Mouse (Mus musculus) WW6 (cell line): ENCODE results near the gene Itgb4.
"Not testable (repeated sequence)": the region's sequence is repeated elsewhere in the genome, so short reads cannot be mapped to it uniquely, and the experiment has no call there.

Experiments used
- DNase-seq: peaks from one replicate; pipeline ENCODE4 v3.0.0-alpha.2; 2013; ENCODE audit warnings: low read depth, low spot score

The Itgb4 gene

DNA sequence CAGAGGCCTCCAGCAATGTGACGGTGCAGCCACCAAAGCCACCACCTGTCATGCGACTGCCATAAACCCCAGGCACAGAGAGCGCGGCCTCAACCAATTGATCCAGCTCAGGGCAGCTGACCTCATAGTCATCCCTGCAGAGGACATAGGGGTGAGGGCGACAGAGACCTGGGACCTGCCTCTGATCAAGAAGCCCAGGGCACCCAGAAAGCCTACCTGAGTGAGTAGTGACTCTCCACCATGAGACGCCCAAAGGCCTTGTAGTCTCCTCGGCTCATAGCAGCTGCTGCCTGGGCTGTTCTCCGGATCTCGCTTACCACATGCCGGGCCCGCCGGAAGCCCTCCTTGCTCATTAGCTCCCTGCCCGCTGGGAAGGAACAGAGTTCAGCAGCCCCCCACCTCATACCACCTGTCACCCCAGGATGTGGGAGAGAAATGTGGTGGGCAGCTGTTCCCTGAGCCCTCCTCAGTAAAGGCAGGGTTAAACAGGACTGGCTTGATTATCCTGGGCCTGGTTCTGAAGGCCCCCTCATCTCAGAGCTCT is 34.4 kb downstream of the Itgb4 start:
- no peak for DNase-seq

DNA sequence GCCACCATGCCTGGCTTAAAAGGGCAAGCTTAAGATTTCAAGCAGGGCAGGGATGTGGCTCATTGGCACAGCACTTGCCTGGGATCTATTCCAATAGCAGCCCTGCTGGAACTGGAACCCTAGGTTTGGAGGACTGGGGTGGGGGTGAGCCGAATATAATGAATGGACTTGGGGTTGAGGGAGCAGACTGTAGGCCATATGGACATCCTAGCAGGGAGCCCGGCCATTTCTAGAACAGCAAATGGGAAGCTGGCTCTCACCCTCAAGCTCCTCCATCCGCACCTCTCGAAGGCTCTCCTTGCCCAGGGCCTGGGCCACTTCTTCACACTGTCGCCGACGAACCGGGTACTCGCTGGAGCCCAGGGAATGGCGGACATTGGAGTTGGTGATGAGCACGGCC is 35.2 kb downstream of the Itgb4 start:
- DNase-seq, result no peak

DNA sequence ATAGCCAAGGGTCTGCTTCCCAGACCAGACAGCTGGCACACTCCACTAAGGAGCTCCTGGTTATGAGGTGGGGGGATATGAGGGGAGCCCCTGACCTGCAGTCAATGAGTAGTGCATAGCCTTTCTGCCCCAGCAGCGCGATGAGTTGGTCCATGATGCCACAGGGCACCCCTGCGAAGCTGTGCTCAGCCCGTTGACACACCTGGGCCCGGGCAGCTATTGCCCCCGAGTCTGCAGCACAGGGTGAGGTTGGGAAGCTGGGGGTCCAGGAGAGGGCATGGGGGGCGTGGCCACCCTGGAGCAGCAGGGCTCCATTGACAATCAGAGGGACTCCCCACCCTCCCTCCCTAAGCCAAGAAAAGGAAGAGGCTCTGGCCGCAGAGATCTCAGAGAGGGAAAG is 35.6 kb downstream of the Itgb4 start:
- no peak for DNase-seq

DNA sequence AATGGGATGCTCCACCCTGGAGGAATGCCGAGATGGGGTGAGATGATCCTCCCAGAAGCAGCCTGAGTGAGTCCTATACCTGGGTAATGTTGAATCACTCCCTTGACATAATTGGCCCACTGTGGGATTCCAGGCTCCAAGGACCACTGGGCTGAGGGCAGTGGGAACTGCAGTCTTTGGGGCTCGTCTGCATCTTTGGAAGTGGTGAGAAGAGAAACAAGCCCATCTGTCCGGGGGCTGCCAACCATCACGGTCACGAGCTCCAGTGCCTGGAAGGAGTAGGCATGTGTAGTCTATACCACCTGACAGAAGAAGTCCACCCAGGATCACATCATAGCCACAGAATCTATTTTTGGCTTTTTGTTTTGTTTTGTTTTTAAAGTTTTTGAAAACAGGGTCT is 36.4 kb downstream of the Itgb4 start:
- no peak for DNase-seq

DNA sequence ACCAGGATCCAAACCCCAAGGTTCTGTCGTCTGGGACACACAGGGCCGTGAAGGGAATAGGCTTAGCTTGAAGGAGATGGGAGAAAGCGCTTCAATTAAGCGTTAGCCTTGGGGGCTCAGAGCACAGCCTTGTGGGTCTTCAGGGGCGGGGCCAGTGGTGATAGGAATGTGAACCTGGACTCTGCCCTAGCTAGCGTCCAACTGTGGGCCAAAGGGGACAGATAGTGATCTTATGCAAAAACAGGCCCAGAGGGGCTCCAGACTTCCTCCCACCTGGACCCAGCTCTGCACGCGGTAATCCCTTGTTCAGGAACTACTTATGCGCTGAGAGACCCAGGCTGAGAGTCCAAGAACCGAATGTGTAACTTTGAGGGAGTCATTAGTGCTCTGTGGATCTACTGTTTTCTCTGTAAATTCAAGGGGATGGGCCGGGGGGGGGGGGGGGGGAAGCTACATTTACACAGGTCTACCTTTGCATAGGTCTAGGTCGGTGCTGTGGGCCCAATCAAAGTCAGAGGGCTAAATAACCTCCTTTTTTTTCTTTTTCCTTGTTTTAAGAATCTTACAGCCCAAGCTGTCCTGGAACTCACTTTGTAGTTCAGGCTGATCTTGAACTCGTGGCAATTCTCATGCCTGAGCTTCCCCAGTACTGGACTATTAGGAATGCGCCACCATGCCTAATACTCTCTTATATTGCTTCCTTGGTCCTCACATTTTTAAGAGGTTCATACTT is 37.2 kb downstream of the Itgb4 start:
- DNase-seq, result no peak

DNA sequence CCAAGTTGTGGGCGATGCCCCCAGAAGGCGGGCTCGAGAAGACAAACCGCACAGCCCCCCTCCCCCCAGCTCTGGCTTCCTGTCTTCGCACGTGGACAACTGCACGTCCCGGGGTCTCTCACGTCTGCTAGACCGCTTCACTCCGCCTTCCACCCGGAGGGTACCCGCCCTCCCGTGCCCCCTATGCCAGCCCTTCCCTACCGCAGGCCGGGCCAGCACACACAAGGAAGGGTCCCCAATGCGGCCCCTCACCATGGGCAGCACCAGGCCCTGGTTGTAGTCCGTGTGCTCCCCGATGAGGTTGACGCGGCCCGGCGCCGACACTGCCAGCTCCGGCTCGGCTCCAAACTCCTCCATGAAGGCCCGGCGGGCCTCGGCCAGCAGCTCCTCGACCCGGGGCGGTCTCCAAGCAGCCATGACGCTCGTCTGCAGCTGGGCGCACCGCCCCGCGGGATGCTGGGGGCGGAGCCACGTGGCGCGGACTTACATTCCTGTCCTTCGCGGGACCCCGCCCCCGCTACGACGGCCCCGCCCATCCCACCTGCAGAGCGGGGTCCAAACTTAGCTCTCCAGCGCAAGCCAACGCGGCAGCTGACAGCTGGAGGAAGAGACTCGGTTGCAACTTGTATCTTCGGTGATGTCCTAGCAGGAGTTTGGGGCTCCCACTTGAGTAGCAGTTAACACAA is 37.9 kb downstream of the Itgb4 start, which contains the start of gene Galk1:
TSS of gene Galk1 (minus strand) at position 458 of the 686 bp plus-strand sequence.
- peak; percentile 96 for DNase-seq

DNA sequence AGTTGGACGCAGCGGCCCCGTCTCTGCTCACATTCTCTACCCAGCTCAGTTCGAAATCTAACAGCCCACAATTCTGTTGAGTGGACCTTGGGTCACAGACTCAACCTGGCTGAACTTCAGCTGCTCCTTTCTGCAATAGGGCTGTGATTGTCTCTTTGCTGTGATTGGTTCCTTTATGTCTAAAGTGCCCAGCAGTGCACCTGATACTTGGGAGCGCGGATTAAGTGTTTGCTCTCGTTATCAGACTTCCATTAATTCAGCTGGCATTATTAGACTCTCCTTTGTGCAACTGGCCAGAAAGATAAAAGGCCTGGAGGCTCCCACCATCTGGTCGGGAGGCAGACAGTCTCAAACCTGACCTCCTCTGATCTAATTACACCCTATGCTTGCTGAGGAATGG is 40.3 kb downstream of the Itgb4 start:
- DNase-seq, result no peak

DNA sequence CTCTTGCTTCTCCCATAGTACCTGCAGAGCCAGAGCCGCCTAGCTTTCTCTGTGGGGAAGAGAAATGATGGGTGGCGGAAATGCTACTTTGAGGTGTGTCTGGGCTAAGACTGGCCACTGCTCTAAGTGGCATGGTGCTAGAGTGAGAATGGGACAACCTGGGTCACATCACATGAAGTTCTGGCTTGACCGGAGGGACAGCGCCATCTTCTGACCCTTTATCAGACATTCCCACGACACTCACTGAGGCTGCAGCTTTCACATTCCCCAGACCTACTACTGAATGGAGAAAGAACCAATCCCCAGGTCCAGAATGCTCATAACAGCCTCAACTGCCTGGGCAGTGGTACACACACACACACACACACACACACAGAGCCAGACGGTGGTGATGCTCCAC is 43.6 kb downstream of the Itgb4 start:
- DNase-seq, result peak; percentile 84

DNA sequence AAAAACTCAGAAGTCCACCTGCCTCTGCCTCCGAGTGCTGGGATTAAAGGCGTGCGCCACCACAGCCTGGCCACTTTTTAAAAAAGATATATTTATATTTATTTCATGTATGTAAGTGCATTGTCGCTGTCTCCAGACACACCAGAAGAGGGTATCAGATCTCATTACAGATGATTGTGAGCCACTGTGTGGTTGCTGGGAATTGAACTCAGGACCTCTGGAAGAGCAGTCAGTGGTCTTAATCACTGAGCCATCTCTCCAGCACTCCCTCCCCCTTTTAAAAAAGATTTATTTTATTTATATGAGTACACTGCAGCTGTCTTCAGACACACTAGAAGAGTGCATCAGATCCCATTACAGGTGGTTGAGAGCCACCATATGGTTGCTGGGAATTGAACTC is 44.4 kb downstream of the Itgb4 start:
- not testable (repeated sequence) for DNase-seq

DNA sequence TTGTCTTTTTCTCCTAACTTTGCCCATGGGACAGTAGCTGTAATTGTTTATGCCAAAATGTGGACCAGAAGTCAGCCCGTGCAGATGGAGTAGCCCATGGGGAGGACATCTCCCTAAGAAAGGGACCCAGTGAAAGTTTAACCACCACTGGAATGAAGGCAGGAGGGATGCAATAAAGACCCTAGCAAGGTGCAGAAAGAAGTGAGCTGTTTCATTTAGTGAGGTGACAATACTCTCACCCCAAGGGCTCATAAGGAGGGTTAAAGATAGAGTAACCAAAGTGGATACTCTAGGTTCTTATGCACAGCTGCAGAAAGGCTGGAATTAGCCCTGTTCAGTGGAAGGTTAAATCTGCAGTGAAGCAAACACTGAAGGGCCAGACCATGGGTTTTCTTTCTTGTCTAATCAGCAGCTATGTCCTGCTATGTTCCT is 44.9 kb downstream of the Itgb4 start:
- DNase-seq, result no peak

DNA sequence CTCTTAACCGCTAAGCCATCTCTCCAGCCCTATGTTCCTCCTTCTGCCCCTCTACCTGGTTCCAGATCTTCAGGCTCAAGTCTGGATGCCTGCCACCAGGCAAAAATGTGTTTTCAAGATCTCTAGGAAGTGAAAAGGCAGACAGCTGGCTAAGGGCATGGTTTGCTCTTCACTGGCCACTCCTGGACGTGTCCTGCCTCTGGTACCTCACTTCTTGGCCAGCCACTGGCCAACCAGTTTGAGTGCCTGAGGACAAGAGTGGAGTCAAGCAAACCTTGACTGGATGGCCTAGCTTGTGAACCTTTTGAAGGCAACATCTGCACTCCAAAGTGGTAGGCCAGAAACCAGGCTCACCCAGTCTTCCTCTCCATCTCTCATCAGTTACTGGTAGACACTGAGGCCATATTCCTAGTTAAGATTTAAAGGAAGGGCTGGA is 45.5 kb downstream of the Itgb4 start:
- DNase-seq, result no peak

DNA sequence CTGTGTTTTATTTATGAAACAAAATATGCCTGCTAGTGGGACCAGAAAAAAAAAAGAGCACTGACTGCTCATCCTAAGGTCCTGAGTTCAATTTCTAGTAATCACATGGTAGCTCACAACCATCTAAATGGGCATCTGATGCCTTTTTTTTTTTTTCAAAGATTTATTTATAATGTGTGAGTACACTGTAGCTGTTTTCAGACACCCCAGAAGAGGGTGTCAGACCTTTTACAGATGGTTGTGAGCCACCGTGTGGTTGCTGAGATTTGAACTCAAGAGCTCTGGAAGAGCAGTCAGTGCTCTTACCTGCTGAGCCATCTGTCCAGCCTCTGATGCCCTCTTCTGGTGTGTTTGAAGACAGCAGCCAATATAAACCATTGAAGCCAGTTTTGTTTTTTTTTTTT is 46.0 kb downstream of the Itgb4 start:
- DNase-seq, result no peak

DNA sequence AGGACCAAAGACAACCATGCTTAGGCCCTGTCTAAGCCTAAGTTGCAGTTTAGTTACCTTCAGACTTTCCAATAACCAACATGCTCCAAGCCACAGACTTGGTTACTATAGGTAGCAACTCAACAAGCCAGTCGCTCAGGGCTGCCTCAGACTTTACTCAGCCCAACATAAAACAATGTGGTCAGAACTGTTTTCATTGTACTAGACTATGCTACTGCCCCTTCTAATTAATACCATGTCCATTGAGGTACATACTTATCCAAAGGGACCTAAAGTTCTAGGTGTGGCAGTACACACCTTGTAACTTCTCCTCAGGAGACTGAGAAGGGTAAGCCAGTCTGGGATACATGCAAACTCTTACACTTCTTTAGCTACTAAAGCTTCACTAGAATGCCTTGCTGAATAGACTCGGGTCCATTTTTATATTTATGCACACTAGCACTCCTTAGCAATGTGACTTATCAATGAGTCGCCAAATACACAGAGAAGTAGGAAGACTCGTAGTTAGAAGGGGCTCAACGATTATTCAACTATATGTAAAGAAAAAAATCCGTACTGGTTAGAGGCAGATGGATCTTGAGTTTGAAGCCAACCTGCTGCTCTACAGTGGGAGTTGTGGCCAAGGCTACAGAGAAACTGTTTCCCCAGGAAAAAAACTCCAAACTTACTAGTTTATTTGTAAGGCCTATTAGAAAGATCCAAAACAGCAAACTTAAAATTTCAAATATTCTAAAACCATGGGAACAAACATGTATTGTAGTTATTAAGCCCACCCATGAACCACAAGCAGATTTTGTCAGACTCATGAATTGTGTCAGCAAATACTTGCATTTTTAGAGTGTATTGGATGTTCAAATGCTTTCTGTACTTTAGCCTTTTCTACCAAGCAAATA is 47.1 kb downstream of the Itgb4 start:
- no peak for DNase-seq

DNA sequence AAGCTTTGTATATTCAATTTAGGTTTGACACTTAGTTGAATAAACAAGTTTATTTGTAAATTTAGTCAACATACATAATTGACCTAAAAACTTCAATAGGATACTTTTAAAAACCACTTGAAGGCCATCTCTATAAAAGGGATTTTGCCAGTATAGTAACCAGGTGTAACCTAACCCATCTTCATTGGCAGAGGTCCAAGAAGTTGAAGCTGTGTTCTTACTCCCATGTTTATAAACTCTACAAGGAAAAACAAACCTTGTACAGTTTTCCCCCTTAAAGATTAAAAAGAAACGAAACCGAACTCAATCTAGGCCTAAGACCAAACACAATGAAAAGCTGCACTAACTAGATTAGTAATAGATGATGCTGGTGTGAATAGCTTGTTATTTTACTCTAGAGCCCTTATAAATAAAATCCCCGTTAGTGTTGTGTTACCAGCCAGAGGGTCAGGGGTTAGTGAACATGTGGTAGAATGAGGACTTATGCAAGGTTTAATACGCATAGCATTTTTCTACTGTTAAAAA is 47.8 kb downstream of the Itgb4 start:
- no peak for DNase-seq

DNA sequence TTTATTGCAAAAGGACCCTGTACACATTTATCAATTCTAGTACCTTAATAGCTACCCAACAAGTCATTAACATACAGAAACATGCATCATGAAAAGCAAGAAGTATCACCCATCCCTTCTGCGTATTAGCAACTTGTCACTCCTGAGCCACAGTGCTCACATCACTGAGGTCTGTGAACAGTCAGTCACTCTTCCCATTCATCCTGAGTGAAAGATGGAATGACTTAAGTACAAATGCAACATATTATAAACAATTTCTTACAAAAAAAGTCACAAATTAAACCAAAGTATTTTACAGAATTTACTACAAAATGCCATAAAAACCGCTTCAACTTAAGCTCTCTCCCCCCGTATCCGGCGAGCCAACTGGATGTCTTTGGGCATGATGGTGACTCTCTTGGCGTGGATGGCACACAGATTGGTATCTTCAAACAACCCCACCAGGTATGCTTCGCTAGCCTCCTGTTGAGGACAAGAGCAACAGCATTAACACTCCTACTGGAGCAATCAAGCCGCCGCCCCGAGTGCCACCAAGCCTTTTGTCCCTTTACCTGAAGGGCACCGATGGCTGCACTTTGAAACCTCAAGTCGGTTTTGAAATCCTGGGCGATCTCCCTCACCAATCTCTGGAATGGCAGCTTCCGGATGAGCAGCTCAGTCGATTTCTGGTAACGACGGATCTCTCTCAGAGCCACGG is 48.7 kb downstream of the Itgb4 start:
- not testable (repeated sequence) for DNase-seq

DNA sequence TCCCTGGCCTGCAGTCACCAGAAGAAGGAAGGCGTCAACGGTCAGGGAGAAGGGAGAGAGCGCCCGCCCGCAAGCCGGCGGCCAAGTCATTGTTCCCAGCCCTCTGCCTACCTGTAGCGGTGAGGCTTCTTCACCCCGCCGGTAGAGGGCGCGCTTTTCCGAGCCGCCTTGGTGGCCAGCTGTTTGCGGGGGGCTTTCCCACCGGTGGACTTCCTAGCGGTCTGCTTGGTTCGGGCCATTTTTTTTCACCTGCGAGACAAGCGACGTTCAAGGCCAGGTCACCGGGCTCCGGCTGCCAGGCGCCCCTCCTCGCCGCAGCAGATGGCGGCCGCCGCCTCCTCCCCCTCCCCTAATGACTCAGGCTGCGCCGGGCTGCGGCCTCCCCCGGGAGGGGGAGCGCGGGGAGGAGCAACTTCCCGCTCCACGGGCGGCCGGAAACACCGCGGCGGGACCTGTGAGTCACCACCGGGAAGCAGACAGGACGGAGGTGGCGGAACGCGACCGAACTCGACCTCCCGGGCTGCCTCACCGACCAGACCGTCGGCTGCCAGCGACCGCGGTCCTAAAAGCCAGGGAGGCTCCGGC is 49.4 kb downstream of the Itgb4 start:
- no peak for DNase-seq

DNA sequence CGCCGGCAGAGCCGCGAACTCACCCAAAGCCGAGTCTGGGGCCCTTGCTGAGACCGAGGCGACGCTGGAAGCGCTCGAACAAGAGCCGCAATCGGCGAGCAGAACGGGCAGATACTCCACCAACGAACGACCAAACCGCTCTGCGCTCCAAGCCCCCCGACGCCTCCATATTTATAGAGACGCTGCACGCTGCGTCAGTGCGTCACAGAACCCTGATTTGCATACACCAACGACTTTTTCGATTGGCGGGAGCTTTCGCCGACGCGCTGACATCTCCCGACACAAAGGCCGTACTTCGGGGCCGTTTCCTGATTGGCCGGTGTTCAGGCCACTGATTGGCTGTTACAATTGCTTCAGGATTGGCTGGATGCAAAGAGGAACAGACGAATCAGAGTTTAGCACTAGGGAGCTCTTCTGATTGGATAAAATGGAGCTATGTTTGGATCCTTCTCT is 49.9 kb downstream of the Itgb4 start:
- peak; percentile 99 for DNase-seq

DNA sequence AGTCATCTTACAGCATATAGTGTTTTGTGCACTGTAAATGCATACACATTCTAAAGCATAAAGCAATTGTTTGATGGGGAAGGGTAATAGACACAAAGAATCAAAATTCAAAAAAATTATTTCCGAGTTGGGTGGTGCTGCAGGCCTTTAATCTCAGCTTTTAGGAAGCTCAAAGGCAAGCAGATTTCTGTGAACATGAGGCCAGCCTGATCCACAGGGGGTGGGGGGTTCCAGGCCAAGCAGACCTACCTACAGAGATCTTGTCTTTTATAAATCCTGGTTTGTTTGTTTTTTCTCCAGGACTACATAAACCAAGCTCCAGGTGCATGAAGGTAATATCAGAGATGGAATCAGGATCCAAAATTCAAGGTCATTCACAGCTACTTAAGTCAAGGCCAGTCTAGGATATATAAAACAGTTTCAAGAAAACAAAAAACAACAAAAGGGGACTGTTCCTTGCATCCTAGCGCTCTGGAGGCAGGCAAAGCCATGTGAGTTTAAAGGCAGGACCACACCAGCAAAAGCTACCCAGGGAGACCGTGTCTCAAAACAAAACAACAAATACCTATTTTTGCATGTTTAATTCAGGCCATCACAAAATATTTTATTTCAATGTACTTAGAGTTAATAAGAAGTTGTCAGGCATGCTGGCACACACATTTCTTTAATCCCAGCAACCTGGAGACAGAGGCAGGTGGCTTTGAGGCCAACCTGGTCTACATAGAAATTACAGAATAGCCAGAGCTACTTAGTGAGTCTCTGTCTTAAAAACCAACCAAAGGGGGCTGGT is 50.7 kb downstream of the Itgb4 start:
- DNase-seq, result no peak

DNA sequence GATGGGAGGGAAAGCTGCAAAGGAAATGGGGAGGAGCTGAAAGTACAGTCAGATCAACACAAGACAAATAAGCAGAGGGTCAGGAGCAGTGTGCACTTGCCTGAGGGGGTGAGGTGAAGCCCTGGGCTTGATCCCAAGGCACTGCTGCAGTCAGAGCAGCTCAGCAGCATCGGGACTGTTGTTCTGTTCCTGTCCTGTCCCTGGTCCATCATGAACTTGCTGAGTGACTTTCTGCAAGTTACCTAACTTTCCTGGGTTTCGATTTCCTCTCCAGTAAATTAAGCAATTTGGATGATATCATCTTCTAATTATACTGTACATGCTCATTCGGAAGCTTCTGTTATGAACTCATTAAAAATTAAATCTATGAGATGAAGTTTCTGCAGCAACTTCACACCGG is 53.2 kb downstream of the Itgb4 start, which contains the start of gene H3f3b:
TSS of gene H3f3b (minus strand) at position 207 of the 400 bp plus-strand sequence.
- no peak for DNase-seq
